Mouse (Mus musculus): Measurements from ENCODE around the gene Siah3. TPM values are rescaled to one million over a fixed set of nuclear protein-coding genes. Genes with fewer than 3 reads are reported as not detected.

Siah3 gene
- total RNA-seq, 2 experiments from 2014 or later = 11.4 to 12.5 TPM

Other genes starting within 250 kb of the Siah3 start
- gene Cpb2, start 213.7 kb upstream of the Siah3 start, total RNA-seq (2021) = not detected
- gene Zc3h13, start 171.6 kb upstream of the Siah3 start, total RNA-seq (2021) = 10 to 100 TPM; 52.1 to 55.3 TPM
- not detected for gene Spert, start 137.1 kb downstream of the Siah3 start, total RNA-seq (2021)
- gene Erich6b, start 186.3 kb downstream of the Siah3 start, total RNA-seq (2021) = not detected

Data from left cerebral cortex, postnatal 14 days (tissue).